Mouse (Mus musculus) heart, adult 11 months (tissue): ENCODE results near the gene Nell2.
"Not testable (repeated sequence)": the region's sequence is repeated elsewhere in the genome, so short reads cannot be mapped to it uniquely, and the experiment has no call there.

Source experiments
- DNase-seq: peaks from one replicate; pipeline ENCODE4 v3.0.0; 2022

Nell2 gene

GRCm38 (mm10) chr15:95527948-95528861, at the start of gene Nell2:
Gene Nell2, minus strand, starts transcription at chr15:95528559.
- DNase-seq: no peak

GRCm38 (mm10) chr15:95574661-95575060, 46.3 kb upstream of the Nell2 start:
- DNase-seq: peak; percentile 69

GRCm38 (mm10) chr15:95569606-95570005, 41.2 kb upstream of the Nell2 start:
- no peak for DNase-seq

GRCm38 (mm10) chr15:95565160-95565559, 36.8 kb upstream of the Nell2 start:
- no peak for DNase-seq

- no peak for DNase-seq
These were observed 32.9 kb upstream of the Nell2 start for GRCm38 (mm10) chr15:95561303-95561702.

- no peak for DNase-seq
These were observed 21.7 kb upstream of the Nell2 start for GRCm38 (mm10) chr15:95550011-95550410.

GRCm38 (mm10) chr15:95542632-95543031, 14.3 kb upstream of the Nell2 start:
- no peak for DNase-seq

- no peak for DNase-seq
These were observed 8.4 kb upstream of the Nell2 start for GRCm38 (mm10) chr15:95536724-95537123.

GRCm38 (mm10) chr15:95536230-95536629, 7.9 kb upstream of the Nell2 start:
- no peak for DNase-seq

GRCm38 (mm10) chr15:95534644-95535043, 6.3 kb upstream of the Nell2 start:
- no peak for DNase-seq

- no peak for DNase-seq
These were observed 855 bp downstream of the Nell2 start for GRCm38 (mm10) chr15:95527461-95527947.

GRCm38 (mm10) chr15:95526626-95527411, 1.5 kb downstream of the Nell2 start:
- no peak for DNase-seq

- DNase-seq: no peak
These were observed 2.4 kb downstream of the Nell2 start for GRCm38 (mm10) chr15:95525997-95526396.

GRCm38 (mm10) chr15:95518204-95518603, 10.2 kb downstream of the Nell2 start:
- no peak for DNase-seq

- DNase-seq: not testable (repeated sequence)
These were observed 15.1 kb downstream of the Nell2 start for GRCm38 (mm10) chr15:95513306-95513705.

GRCm38 (mm10) chr15:95495666-95496065, 32.7 kb downstream of the Nell2 start:
- no peak for DNase-seq

GRCm38 (mm10) chr15:95495193-95495592, 33.2 kb downstream of the Nell2 start:
- no peak for DNase-seq

- DNase-seq: no peak
These were observed 36.2 kb downstream of the Nell2 start for GRCm38 (mm10) chr15:95492201-95492600.

GRCm38 (mm10) chr15:95489174-95489573, 39.2 kb downstream of the Nell2 start:
- no peak for DNase-seq

GRCm38 (mm10) chr15:95487961-95488360, 40.4 kb downstream of the Nell2 start:
- DNase-seq: no peak

- DNase-seq: no peak
These were observed 46.4 kb downstream of the Nell2 start for GRCm38 (mm10) chr15:95482002-95482401.

- no peak for DNase-seq
These were observed 46.8 kb downstream of the Nell2 start for GRCm38 (mm10) chr15:95481585-95481984.

- no peak for DNase-seq
These were observed 51.9 kb downstream of the Nell2 start for GRCm38 (mm10) chr15:95476440-95476839.

GRCm38 (mm10) chr15:95473976-95474375, 54.4 kb downstream of the Nell2 start:
- DNase-seq: no peak
